ENCODE assay signal across 8 mouse cellular contexts in the genomic region with DNA sequence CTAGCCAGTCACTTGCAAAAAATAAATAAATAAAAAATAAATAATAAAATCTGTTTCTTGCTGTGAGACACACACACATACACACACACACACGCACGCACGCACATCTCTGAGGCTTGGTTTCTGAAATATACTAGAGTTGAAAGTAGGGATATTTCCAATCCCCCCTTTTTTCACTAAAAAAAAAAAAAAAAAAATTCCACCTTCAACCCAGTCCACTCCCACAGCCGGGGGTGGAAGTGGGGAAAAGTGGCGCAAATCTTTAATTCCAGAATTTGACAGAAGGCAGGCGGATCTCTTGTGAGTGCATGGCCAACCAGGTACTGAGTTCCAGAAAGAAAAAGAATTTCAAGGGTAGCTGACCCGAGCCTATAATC. TPM values are rescaled to one million over a fixed set of nuclear protein-coding genes. Genes with fewer than 3 reads are reported as not detected.
A peak's percentile ranks its signal among the peaks of the same experiment; 100 is the strongest.
DNase-seq lines count a peak whose midpoint lies in the region; ATAC-seq lines count a peak whose summit lies in the region.

No protein-coding gene starts in this region.

- no peak overlapping the region for H3K27ac ChIP-seq in heart, embryonic 16.5 days (ENCODE audit: low read length)
- H3K27ac ChIP-seq in embryonic facial prominence, embryonic 10.5 days (replicated peaks), result no peak overlapping the region
- no peak overlapping the region for H3K27ac ChIP-seq in intestine, embryonic 14.5 days (ENCODE audit: low read depth)
- no peak overlapping the region for H3K27ac ChIP-seq in midbrain, embryonic 15.5 days

- H3K9me3 ChIP-seq in heart, embryonic 16.5 days (replicated peaks; ENCODE audit: control insufficient read depth, low read length), result no peaks in the 10 kb centered on the region
- H3K9me3 ChIP-seq in embryonic facial prominence, embryonic 10.5 days, result no peaks in the 10 kb centered on the region
- H3K9me3 ChIP-seq in intestine, embryonic 14.5 days (ENCODE audit: control insufficient read depth, low read length), result no peaks in the 10 kb centered on the region
- H3K9me3 ChIP-seq in midbrain, embryonic 15.5 days, result no peaks in the 10 kb centered on the region

- H3K9ac ChIP-seq in heart, embryonic 16.5 days (ENCODE audit: low read length), result peak overlapping the region; percentile 95
- H3K9ac ChIP-seq in intestine, embryonic 14.5 days (ENCODE audit: low read length), result no peak overlapping the region; the same call in 1 of the 2 replicates
- H3K9ac ChIP-seq in midbrain, embryonic 15.5 days, result no peak overlapping the region; the same call in 1 of the 2 replicates

- H3K36me3 ChIP-seq in heart, embryonic 16.5 days (ENCODE audit: control insufficient read depth, insufficient read depth), result no peaks in the 10 kb centered on the region
- H3K36me3 ChIP-seq in embryonic facial prominence, embryonic 10.5 days (replicated peaks), result peaks cover 9% of the 10 kb centered on the region
- no peaks in the 10 kb centered on the region for H3K36me3 ChIP-seq in intestine, embryonic 14.5 days (ENCODE audit: control insufficient read depth, insufficient read depth, low read length)
- no peaks in the 10 kb centered on the region for H3K36me3 ChIP-seq in midbrain, embryonic 15.5 days (replicated peaks)

- intact Hi-C loops in heart, postnatal 25 days (cut with DNase I), result no loop called here
- intact Hi-C loops in left cerebral cortex, postnatal 25 days (cut with DNase I), result no loop called here

- DNase-seq in heart, postnatal 25 days (ENCODE audit: low spot score), result no peak
- DNase-seq in embryonic facial prominence, embryonic 10.5 days (ENCODE audit: low spot score), result no peak
- no peak for DNase-seq in intestine, embryonic 14.5 days (ENCODE audit: low spot score)
- no peak for DNase-seq in thymus, postnatal 10 days (ENCODE audit: low spot score in 2 of 2)
- DNase-seq in gastrocnemius, adult 18-20 months (ENCODE audit: low spot score), result no peak
- DNase-seq in left cerebral cortex, postnatal 25 days (ENCODE audit: low spot score in 2 of 2), result no peak

- 40% methylated on average over 7 of the region's 7 CpGs for WGBS in heart, embryonic 16.5 days
- WGBS in embryonic facial prominence, embryonic 10.5 days, result 38% methylated on average over 7 of the region's 7 CpGs
- WGBS in intestine, embryonic 14.5 days, result 38% methylated on average over 7 of the region's 7 CpGs
- WGBS in midbrain, embryonic 15.5 days, result 36% methylated on average over 7 of the region's 7 CpGs

- H3K4me3 ChIP-seq in heart, embryonic 16.5 days (ENCODE audit: low read length), result peak overlapping the region; percentile 80
- H3K4me3 ChIP-seq in embryonic facial prominence, embryonic 10.5 days, result peak overlapping the region; percentile 84
- H3K4me3 ChIP-seq in intestine, embryonic 14.5 days (ENCODE audit: low read depth, low read length), result peak overlapping the region; percentile 62
- H3K4me3 ChIP-seq in midbrain, embryonic 15.5 days, result peak overlapping the region; percentile 81

- ATAC-seq in heart, embryonic 16.5 days (replicated peaks; ENCODE audit: extremely low read depth, insufficient read depth, low FRiP score), result no peak
- ATAC-seq in intestine, embryonic 14.5 days (replicated peaks; ENCODE audit: low FRiP score, low TSS enrichment, low read depth), result no peak
- peak; percentile 15; the same call in 1 of the 2 replicates for ATAC-seq in midbrain, embryonic 15.5 days (replicated peaks)

- peak overlapping the region; percentile 96 for H3K4me2 ChIP-seq in heart, embryonic 16.5 days (ENCODE audit: low read depth, low read length)
- H3K4me2 ChIP-seq in intestine, embryonic 14.5 days (ENCODE audit: low read length), result peak overlapping the region; percentile 88
- H3K4me2 ChIP-seq in midbrain, embryonic 15.5 days, result peak overlapping the region; percentile 88

- peaks cover 13% of the 10 kb centered on the region for H3K27me3 ChIP-seq in heart, embryonic 16.5 days (ENCODE audit: control insufficient read depth, insufficient read depth, low read length)
- H3K27me3 ChIP-seq in embryonic facial prominence, embryonic 10.5 days (replicated peaks; ENCODE audit: low read depth, poor library complexity, severe bottlenecking), result peaks cover 17% of the 10 kb centered on the region
- H3K27me3 ChIP-seq in intestine, embryonic 14.5 days (replicated peaks; ENCODE audit: control insufficient read depth, insufficient read depth, low read length), result peaks cover 12% of the 10 kb centered on the region
- peaks cover 17% of the 10 kb centered on the region for H3K27me3 ChIP-seq in midbrain, embryonic 15.5 days (replicated peaks)

- H3K4me1 ChIP-seq in heart, embryonic 16.5 days (ENCODE audit: control insufficient read depth, insufficient read depth, low read length), result no peaks in the 10 kb centered on the region
- H3K4me1 ChIP-seq in embryonic facial prominence, embryonic 10.5 days, result peaks cover 9% of the 10 kb centered on the region
- no peaks in the 10 kb centered on the region for H3K4me1 ChIP-seq in intestine, embryonic 14.5 days (replicated peaks; ENCODE audit: control insufficient read depth, insufficient read depth, low read length)
- H3K4me1 ChIP-seq in midbrain, embryonic 15.5 days, result no peaks in the 10 kb centered on the region; the same call in 1 of the 2 replicates

RNA-seq across cellular contexts. Expression of a gene that starts 37.2 kb away (rescaled TPM):
- polyA plus RNA-seq in heart, embryonic 16.5 days (2015; fragmentation: Nextera tagmentation; extraction: Ambion mirVana), result 1.3 and 1.5 TPM in 2 replicates
- total RNA-seq in heart, postnatal 25 days (2021), result not detected
- polyA plus RNA-seq in embryonic facial prominence, embryonic 10.5 days (2016; fragmentation: Nextera tagmentation; extraction: Ambion mirVana), result not detected in 2 replicates
- not detected in 2 replicates for polyA plus RNA-seq in intestine, embryonic 14.5 days (2014; fragmentation: Nextera tagmentation; extraction: Ambion mirVana)
- not detected in 2 replicates for polyA plus RNA-seq in midbrain, embryonic 15.5 days (2015; fragmentation: Nextera tagmentation; extraction: Ambion mirVana)
- total RNA-seq in gastrocnemius, adult 18-20 months (2021), result not detected
- total RNA-seq in left cerebral cortex, postnatal 25 days (2021), result not detected
